Mouse (Mus musculus): ENCODE data around the gene Ssx2ip. TPM values are rescaled to one million over a fixed set of nuclear protein-coding genes. Genes with fewer than 3 reads are reported as not detected.

Gene Ssx2ip
- polyA plus RNA-seq, 1 experiment from 2014 or later = 34.3 TPM

DNA sequence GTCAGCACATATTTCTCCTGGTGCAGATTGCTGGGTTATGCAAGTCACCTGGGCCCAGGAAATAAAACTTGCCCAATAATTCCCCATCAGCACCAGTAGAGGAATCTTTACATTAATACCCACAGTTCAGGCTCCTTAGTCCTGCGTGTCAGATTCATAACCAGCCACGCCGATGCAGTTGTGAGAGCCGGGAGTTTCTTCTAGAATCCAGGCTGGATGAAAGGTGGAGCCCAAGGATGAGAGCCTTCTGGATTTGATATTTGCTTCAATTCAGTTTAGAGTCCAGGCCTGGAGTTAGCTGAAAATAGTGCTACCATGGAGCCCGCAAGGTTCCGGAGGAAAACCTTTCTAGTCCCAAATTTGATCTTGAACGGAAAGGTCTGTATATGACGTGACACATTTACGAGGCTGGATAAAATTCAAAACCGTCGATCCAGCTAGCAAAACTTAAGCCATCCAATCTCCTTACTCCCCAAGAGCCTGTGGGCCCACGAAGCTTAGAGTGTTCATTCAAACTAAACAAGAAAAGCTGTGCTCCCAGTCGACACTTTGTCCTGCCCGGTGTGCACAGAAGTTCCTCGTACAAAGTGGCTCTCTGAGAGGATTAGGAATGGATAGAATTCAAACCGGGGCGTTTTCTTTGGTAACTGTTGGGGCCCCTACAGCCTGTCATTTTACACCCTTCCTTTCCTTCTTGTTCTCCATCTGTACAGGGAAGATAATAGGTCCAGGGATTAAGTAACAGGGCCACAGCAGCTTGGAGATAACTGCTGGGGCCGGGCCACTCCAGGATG is 968 bp downstream of the Ssx2ip start:
- no peak for ATAC-seq (ENCODE audit: insufficient number of reproducible peaks, low FRiP score, low TSS enrichment, low read depth)
- peak overlapping the region; percentile 77 for H3K9ac ChIP-seq
- H3K27me3 ChIP-seq = no peaks in the 10 kb centered on the region
- H3K4me1 ChIP-seq = peaks cover 28% of the 10 kb centered on the region
- H3K36me3 ChIP-seq = no peaks in the 10 kb centered on the region
- peak overlapping the region; percentile 84 for H3K27ac ChIP-seq (replicated peaks)
- WGBS = 15% methylated on average over 18 of the region's 18 CpGs
- H3K4me3 ChIP-seq (replicated peaks) = peak overlapping the region; percentile 95
- H3K4me2 ChIP-seq (replicated peaks) = peak overlapping the region; percentile 75
- 0 out of 2 replicates have a peak, but pooled peaks cover 5% of the 10 kb centered on the region for H3K9me3 ChIP-seq (replicated peaks)

GRCm38 (mm10) chr3:146406007-146406341 is 1.5 kb downstream of the Ssx2ip start:
- peak overlapping the region; percentile 75 for H3K4me2 ChIP-seq (replicated peaks)
- 48% methylated on average over 5 of the region's 5 CpGs for WGBS
- peak overlapping the region; percentile 95 for H3K4me3 ChIP-seq (replicated peaks)
- no peaks in the 10 kb centered on the region for H3K36me3 ChIP-seq
- H3K9me3 ChIP-seq (replicated peaks) = 0 out of 2 replicates have a peak, but pooled peaks cover 5% of the 10 kb centered on the region
- no peaks in the 10 kb centered on the region for H3K27me3 ChIP-seq
- peak overlapping the region; percentile 79; the same call in 1 of the 2 replicates for H3K27ac ChIP-seq (replicated peaks)
- peaks cover 28% of the 10 kb centered on the region for H3K4me1 ChIP-seq
- H3K9ac ChIP-seq = no peak overlapping the region
- peak; percentile 35; the same call in 1 of the 2 replicates for ATAC-seq (ENCODE audit: insufficient number of reproducible peaks, low FRiP score, low TSS enrichment, low read depth)

- Histone ChIP-seq H3K27me3 (no peaks in the 10 kb centered on the region), H3K9ac (no peak overlapping the region), H3K27ac (replicated peaks) (no peak overlapping the region), H3K4me2 (replicated peaks) (peak overlapping the region; percentile 20; the same call in 1 of the 2 replicates), H3K4me1 (peaks cover 34% of the 10 kb centered on the region), H3K4me3 (replicated peaks) (peak overlapping the region; percentile 95; the same call in 1 of the 2 replicates), H3K36me3 (no peaks in the 10 kb centered on the region), H3K9me3 (replicated peaks) (0 out of 2 replicates have a peak, but pooled peaks cover 5% of the 10 kb centered on the region)
- 68% methylated on average over 16 of the region's 16 CpGs for WGBS
- no peak for ATAC-seq (ENCODE audit: insufficient number of reproducible peaks, low FRiP score, low TSS enrichment, low read depth)
These were observed 2.8 kb downstream of the Ssx2ip start for GRCm38 (mm10) chr3:146407086-146407721.

DNA sequence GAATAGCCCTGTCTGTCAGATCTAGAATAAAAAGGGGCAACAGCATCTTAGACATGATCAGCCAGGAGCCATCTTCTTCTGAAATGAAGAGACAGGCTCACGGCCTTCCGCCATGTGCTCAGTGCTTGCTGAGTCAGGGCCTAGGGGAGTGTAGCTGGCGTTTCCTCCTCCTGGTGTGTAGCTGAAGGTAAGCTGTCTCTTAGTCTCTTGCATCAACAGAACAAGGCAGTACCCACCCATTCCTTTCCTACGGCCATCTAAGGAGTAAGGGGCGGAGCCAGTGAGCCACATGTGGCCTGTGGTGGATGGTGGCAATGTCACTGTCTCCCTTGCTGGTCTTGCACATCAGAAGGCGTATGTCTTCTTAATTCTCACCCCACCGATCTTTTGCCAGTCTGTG is 5.7 kb downstream of the Ssx2ip start:
- no peak for ATAC-seq (ENCODE audit: insufficient number of reproducible peaks, low FRiP score, low TSS enrichment, low read depth)
- H3K4me1 ChIP-seq = peaks cover 31% of the 10 kb centered on the region

DNA sequence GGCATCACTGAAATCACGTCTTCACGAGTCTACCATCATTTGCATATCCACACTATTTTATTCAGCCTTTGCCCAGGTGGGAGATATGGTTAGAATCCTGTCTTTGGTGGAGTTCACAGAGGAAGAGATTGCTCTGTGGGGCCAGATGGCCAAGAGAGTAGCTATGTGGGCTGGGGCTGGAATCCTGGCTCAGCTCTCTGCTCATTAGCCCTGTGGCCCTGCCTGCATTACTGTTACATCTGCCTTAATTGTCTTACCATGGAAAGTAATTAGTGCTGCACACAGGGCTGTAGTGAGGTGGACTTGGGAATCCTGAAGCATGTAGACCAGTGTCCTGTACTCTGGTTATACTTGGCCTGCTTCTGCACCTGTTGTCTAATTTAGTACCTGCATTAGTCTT is 7.6 kb downstream of the Ssx2ip start:
- no peak overlapping the region for H3K27ac ChIP-seq (replicated peaks)
- H3K4me3 ChIP-seq (replicated peaks) = no peak overlapping the region
- no peaks in the 10 kb centered on the region for H3K36me3 ChIP-seq
- H3K4me2 ChIP-seq (replicated peaks) = no peak overlapping the region
- no peaks in the 10 kb centered on the region for H3K27me3 ChIP-seq
- no peaks in the 10 kb centered on the region for H3K9me3 ChIP-seq (replicated peaks)
- ATAC-seq (ENCODE audit: insufficient number of reproducible peaks, low FRiP score, low TSS enrichment, low read depth) = no peak
- H3K9ac ChIP-seq = no peak overlapping the region
- peaks cover 15% of the 10 kb centered on the region; the same call in 1 of the 2 replicates for H3K4me1 ChIP-seq
- 65% methylated on average over 2 of the region's 2 CpGs for WGBS

More for the DNA sequence above, 5.7 kb downstream of the Ssx2ip start:
- Histone ChIP-seq H3K9ac (no peak overlapping the region), H3K4me3 (replicated peaks) (no peak overlapping the region), H3K27ac (replicated peaks) (no peak overlapping the region), H3K36me3 (no peaks in the 10 kb centered on the region), H3K27me3 (no peaks in the 10 kb centered on the region), H3K4me2 (replicated peaks) (no peak overlapping the region), H3K9me3 (replicated peaks) (no peaks in the 10 kb centered on the region)
- WGBS = 73% methylated on average over 7 of the region's 7 CpGs

GRCm38 (mm10) chr3:146412480-146412879 is 8.0 kb downstream of the Ssx2ip start:
- ATAC-seq (ENCODE audit: insufficient number of reproducible peaks, low FRiP score, low TSS enrichment, low read depth) = no peak
- Histone ChIP-seq H3K4me2 (replicated peaks) (no peak overlapping the region), H3K4me1 (peaks cover 11% of the 10 kb centered on the region; the same call in 1 of the 2 replicates), H3K4me3 (replicated peaks) (no peak overlapping the region), H3K27ac (replicated peaks) (no peak overlapping the region), H3K9ac (no peak overlapping the region), H3K36me3 (0 out of 2 replicates have a peak, but pooled peaks cover 2% of the 10 kb centered on the region), H3K9me3 (replicated peaks) (no peaks in the 10 kb centered on the region), H3K27me3 (no peaks in the 10 kb centered on the region)
- WGBS = 69% methylated on average over 7 of the region's 7 CpGs

DNA sequence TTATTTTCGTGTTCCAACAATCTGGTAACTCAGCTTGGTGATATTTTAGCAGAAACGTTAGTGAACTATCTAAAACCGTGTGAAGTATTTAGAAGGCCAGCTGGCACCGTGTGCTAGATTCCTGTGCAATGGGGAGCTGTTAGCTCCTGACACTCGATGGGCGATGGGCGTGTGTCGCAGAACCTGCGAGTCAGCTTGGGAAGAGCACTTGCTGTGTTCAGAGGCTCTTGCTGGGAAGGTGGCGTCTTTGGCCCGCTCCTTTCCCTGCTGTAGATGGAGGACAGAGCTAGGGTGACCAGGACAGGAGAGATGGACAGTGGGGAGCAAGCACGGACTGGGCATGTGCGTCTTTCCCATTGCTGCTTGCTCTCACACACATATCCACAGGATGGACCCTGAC is 8.6 kb downstream of the Ssx2ip start:
- no peak overlapping the region for H3K4me2 ChIP-seq (replicated peaks)
- H3K27ac ChIP-seq (replicated peaks) = no peak overlapping the region
- H3K9me3 ChIP-seq (replicated peaks) = no peaks in the 10 kb centered on the region
- H3K4me1 ChIP-seq = peaks cover 11% of the 10 kb centered on the region; the same call in 1 of the 2 replicates
- WGBS = 81% methylated on average over 13 of the region's 13 CpGs
- H3K36me3 ChIP-seq = 0 out of 2 replicates have a peak, but pooled peaks cover 5% of the 10 kb centered on the region
- H3K27me3 ChIP-seq = no peaks in the 10 kb centered on the region
- H3K4me3 ChIP-seq (replicated peaks) = no peak overlapping the region
- ATAC-seq (ENCODE audit: insufficient number of reproducible peaks, low FRiP score, low TSS enrichment, low read depth) = no peak
- H3K9ac ChIP-seq = no peak overlapping the region

DNA sequence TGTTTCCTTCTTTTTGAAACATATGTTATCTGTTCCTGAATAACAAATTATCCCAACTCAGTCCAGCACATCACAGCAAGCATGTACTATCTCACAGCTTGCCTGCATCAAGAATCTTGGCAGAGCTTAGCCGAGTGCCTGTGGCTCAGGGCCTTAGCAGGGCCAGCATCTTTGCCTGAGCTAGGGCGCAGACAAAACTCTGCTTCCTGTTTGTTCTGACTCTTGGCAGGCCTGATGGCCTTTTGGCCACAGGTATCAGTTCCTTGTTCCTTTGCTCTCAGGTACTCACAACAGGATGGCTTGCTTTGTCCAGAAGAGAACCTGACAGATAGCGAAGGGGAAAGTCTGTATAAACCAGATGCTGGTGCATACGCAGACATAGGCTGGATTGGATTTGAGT is 9.6 kb downstream of the Ssx2ip start:
- no peak overlapping the region for H3K9ac ChIP-seq
- no peak overlapping the region for H3K4me2 ChIP-seq (replicated peaks)
- H3K4me1 ChIP-seq = peaks cover 11% of the 10 kb centered on the region; the same call in 1 of the 2 replicates
- no peaks in the 10 kb centered on the region for H3K9me3 ChIP-seq (replicated peaks)
- no peak overlapping the region for H3K4me3 ChIP-seq (replicated peaks)
- WGBS = 82% methylated on average over 4 of the region's 4 CpGs
- no peaks in the 10 kb centered on the region for H3K27me3 ChIP-seq
- ATAC-seq (ENCODE audit: insufficient number of reproducible peaks, low FRiP score, low TSS enrichment, low read depth) = no peak
- H3K27ac ChIP-seq (replicated peaks) = no peak overlapping the region
- H3K36me3 ChIP-seq = peaks cover 10% of the 10 kb centered on the region; the same call in 1 of the 2 replicates

GRCm38 (mm10) chr3:146414555-146414954 is 10.1 kb downstream of the Ssx2ip start:
- Histone ChIP-seq H3K27me3 (no peaks in the 10 kb centered on the region), H3K9ac (no peak overlapping the region), H3K36me3 (peaks cover 16% of the 10 kb centered on the region; the same call in 1 of the 2 replicates), H3K27ac (replicated peaks) (no peak overlapping the region), H3K9me3 (replicated peaks) (no peaks in the 10 kb centered on the region), H3K4me3 (replicated peaks) (no peak overlapping the region), H3K4me2 (replicated peaks) (no peak overlapping the region), H3K4me1 (peaks cover 11% of the 10 kb centered on the region; the same call in 1 of the 2 replicates)
- WGBS = 90% methylated on average over 12 of the region's 12 CpGs
- ATAC-seq (ENCODE audit: insufficient number of reproducible peaks, low FRiP score, low TSS enrichment, low read depth) = no peak

GRCm38 (mm10) chr3:146417873-146418272 is 13.4 kb downstream of the Ssx2ip start:
- ATAC-seq (ENCODE audit: insufficient number of reproducible peaks, low FRiP score, low TSS enrichment, low read depth) = no peak
- Histone ChIP-seq H3K27me3 (no peaks in the 10 kb centered on the region), H3K36me3 (peaks cover 24% of the 10 kb centered on the region; the same call in 1 of the 2 replicates), H3K9me3 (replicated peaks) (no peaks in the 10 kb centered on the region), H3K9ac (no peak overlapping the region), H3K4me3 (replicated peaks) (no peak overlapping the region), H3K27ac (replicated peaks) (no peak overlapping the region), H3K4me2 (replicated peaks) (no peak overlapping the region), H3K4me1 (no peaks in the 10 kb centered on the region)
- WGBS = 95% methylated on average over 8 of the region's 8 CpGs

- Histone ChIP-seq H3K4me2 (replicated peaks) (no peak overlapping the region), H3K4me3 (replicated peaks) (no peak overlapping the region), H3K4me1 (no peaks in the 10 kb centered on the region), H3K9me3 (replicated peaks) (no peaks in the 10 kb centered on the region), H3K27me3 (no peaks in the 10 kb centered on the region), H3K27ac (replicated peaks) (no peak overlapping the region), H3K36me3 (peaks cover 33% of the 10 kb centered on the region), H3K9ac (no peak overlapping the region)
- WGBS = 91% methylated on average over 7 of the region's 7 CpGs
- no peak for ATAC-seq (ENCODE audit: insufficient number of reproducible peaks, low FRiP score, low TSS enrichment, low read depth)
These were observed 14.5 kb downstream of the Ssx2ip start for GRCm38 (mm10) chr3:146418901-146419300.
